Mouse (Mus musculus): Measurements from ENCODE around the gene Bglap.

Bglap gene

DNA sequence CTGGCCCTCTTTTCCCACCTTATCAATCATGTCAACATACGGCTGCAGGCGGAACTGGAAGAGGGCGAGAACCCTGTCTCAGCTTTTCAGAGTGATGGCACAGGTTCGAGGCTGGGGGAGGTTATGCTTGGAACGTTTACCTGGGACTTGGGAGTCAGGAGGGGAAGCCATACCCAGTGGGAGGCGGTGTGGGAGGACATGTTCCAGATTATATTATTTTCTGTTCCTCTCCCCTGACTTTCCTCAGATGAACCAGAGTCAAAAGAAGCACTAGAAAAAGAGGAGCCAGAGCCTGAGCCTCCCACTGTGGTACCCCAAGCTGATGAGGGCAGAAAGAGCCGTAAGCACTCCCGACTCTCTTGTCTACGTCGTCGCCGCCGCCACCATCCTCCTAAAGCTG lies 33.5 kb downstream of the Bglap start:
- DNase-seq (ENCODE audit: extremely low spot score) = no peak

DNA sequence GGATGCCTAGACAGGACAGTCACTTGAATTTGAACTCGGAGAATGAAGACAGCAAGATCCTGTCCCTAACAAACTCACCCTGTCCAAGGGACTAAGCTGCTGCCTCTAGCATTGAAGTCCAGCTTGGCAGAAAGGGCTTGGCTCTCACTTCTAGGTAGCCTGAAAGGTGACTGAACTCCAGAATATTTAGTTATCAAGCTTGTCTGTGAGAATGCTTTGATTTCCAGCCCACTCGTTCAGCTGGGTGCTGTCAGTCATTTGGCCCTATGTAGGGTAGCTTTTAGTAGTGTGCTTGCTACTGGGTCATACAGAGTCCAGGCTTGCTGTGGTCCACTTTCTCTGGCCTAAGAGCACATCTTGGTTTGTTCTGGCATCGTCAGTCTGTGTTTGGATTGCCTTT lies 45.3 kb downstream of the Bglap start:
- DNase-seq (ENCODE audit: extremely low spot score) = no peak

DNA sequence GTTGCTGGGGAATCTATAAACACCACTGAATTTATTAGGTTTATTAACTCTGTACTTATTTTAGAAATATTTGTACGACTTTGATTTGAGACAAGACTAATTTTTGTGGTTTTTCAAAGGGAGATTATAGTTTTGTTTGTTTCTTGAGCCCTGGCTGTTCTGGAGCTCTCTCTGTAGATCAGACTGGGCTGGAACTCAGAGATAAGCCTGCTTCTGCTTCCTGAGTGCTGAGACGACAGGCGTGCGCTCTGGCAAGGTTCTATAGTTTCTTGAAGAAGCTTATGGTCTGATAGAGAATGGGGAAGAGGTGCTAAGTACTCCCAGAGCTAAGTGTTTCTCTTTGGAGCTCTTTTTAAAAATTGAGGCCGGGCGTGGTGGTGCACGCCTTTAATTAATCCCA lies 45.9 kb downstream of the Bglap start:
- no peak for DNase-seq (ENCODE audit: extremely low spot score)

DNA sequence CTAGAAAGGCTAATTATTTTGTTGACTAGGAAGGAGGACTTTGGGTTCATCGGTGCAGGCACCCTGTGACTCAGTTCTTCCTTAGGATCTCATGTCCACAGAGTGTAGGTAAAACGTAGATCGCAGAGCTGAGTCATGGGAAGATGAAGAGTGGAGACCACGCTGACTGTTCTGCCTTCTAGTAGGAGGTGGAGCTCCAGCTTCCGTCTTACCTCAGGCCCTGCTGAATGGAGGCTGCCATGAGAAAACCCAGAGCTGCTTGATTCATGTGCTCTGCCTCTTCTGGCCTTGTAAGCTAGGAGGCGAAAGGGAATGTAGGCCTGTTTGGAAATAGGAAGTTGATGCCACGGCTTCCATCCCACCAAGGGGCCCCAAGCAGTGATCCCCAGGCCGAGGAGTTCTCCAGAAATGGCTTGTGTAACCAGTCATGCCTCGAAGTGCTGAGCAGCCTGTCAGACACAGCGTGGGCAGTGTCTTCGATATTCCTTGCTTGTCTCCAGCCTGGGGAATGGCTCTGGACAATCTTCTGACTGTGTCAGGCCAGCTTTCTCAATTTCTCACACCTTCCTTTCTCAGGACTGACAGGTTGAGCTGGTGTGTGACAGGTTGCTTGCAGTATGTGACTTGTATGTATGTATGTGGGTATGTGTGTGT lies 46.8 kb downstream of the Bglap start:
- DNase-seq (ENCODE audit: extremely low spot score) = no peak

DNA sequence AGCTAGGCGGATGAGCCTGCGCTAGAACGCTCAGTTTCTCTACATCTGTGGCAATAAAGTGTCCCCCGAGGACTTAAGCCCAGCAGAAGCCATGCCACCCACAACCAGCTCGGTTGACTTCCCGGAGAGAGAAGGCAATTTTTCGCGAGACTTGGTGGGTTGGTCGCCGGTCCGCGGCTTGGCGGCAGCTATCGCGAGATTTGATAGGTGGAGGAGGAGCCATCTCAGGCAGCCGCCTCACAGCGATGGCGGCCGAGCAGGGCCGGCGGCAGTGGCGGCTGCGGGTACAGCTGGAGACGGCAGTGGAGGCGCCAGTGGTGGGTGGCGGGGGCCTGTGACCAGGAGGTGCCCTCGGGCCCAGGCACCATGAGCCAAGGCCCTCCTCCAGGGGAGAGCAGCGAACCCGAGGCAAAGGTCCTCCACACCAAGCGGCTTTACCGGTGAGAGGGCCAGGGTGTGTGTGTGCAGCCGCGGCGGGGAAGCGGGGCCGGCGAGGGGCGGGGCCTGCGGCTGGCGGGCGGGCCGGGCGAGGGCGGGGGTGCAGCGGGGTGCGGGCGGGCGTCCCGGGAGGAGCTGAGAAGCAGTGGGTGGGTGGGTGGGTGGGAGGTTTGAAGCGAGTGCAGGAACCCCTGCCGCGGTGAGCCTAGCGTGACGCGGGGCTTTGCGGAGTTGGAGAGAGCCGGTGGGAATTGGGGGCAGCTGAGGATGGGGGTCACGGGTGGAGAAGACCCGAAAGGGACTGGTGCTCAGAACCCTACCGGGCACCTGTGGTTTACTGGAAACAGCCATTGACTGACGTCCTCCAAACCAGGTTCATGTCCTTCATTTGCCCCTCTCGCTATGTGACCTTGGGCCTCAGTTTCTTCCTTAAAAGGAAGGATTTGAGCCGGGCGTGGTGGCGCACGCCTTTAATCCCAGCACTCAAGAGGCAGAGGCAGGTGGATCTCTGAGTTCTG lies 47.9 kb downstream of the Bglap start, which contains the start of the genes Tmem79 and Smg5:
Gene Tmem79, minus strand, starts transcription at position 91 of the 956 bp plus-strand sequence.
Gene Smg5, plus strand, starts transcription at position 203 of the 956 bp plus-strand sequence.
- peak; percentile 97 for DNase-seq (ENCODE audit: extremely low spot score)

DNA sequence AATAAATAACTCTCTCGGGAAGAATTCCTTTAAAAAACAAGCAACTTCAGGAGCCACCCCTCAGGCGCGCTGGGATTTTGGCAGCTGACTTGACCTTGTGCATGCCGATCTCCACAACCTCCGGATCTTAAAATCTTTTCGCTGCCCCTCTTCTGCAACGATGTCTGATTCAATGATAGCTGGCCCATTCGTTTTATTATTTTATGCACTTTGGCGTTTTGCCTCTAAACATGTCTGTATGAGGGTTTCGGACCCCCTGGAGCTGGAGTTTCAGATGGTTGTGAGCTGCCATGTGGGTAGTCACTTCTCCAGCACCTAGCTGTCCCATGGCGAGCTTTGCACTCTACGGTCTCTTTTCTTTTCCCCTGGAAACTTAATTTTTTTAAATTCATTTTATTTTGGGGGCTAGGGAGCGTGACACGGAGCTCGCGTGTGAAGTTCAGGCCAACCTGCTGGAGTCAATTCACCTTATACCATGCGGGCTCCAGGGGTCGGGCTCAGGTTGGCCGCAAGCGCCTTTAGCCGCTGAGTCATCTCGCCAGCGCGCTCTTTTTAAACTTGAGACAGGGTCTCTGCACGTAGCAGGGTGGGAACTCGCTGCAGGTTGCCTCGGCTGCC lies 48.7 kb downstream of the Bglap start:
- peak; percentile 45 for DNase-seq (ENCODE audit: extremely low spot score)

DNA sequence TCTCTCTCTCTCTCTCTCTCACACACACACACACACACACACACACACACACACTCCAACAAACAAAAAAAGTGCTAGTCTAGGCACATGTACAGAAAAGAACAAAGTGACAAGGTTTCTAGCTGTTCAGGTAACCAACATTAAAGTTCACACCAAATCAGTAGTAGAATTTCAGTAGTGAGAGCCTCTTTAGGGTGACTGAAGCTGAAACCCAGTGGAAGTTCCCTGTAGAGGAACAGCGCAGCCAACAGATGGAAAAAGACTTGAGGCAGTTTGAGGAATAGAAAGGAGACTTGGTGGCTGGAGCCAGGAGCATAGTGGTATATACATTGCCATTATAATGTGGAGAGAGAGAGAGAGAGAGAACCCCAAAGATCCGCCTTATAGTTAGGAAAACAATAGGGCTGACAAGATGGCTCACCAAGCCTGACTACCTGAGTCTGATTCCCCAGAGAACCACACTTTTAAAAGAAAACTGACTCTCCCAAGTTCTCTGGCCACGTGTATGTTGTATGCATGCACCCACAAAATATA lies 49.3 kb downstream of the Bglap start:
- DNase-seq (ENCODE audit: extremely low spot score) = no peak

DNA sequence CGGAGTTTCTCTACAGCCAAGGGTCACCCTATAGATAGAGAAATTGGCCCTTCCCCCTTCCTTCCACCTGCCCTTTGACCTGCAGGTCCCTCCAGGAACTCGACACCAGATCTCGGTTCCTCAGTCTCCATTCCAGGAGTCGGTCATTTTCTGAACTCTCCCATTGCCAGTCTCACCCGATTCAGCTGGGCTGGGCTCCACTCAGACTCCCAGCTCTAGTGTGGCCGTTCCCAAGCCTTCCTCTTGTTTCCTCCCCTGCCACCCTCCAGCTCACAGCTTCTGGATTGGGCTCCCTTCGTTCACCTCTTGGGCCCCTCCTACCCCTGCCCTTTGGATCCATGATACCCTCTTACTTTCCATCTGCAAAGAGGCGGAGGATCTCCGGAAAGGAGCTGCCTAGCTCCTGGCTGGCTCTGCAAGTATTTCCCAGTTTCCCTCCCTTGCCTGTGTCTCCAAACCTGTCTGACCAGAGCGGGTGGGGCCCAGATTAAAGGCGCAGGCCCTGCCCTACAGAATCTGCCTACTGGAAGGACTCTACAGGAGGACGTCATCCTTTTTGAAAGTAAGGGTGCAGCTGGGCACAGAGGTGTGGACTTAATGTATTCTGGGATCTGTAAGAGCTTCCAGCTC lies 50.1 kb downstream of the Bglap start:
- DNase-seq (ENCODE audit: extremely low spot score) = no peak
